Mouse (Mus musculus) G1E-ER4 (cell line): ENCODE results near the gene Clp1. TPM values are rescaled to one million over a fixed set of nuclear protein-coding genes. Genes with fewer than 3 reads are reported as not detected.

Experiments
- GATA1 ChIP-seq: IDR thresholded peaks from one replicate; pipeline ENCODE4 v1.8.0; 2012; ENCODE audit warnings: low read length, inconsistent platforms
- polyA plus RNA-seq: library from polyadenylated mRNA; stranded (reverse); fragments of >175 nt; gene quantifications from 2 replicates; pipeline ENCODE4 v1.2.3, GENCODE M21; 2012

Clp1 gene
- 0.71 and 0.84 TPM in 2 replicates for polyA plus RNA-seq

DNA sequence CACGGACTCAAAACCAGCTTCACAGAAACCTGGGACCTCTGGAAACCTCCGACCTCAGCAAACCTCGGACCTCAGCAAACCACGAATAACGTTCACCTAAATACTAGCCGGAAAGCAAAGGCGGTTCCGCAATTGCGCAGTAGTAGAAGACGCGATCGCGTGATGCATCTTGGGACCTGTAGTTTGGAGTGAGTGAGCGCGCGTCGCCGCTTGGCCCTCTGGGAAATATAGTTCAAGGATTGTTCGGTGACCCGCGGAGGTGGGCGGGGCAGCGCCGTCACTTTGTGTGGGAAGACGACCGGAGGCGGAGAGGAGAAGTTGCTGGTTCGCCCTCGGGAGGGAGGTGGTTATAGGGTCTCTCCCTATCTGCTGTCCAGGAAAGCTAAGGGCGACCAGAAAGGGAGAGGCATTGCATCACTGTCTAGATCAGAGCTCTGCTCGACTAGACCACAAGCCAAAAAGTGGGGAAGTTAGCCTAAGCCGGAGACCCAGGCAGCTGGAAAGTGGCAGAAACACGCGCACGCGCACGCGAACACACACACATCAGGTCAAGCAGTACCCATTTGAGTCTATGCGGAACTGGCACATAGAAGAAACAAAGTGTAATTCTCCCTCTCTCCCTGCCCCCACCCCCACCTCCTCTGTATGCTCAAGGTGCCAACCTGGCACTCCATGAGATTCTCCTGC lies at the start of gene Clp1:
TSS of gene Clp1 (minus strand) at position 179 of the 687 bp plus-strand sequence.
- TF ChIP-seq GATA1, result no peak

DNA sequence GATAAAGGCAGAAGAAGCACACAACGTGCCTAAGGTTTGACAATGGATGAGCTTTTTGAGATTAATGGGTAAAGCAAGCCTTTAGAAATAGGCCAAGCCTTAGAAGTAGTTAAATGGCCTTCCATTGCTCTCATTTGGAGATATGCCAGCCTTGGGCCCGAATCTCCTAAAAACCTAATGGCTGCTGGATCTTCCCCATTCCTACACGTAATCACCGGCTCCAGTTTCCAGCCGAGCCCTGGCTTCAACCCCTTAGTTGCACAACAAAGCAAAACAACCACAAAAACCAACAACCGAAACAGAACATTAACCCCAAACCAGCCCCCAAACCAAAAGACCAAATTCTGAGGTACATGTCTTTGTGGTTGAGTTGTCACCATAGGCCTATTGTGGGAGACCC lies 48.5 kb upstream of the Clp1 start:
- no peak for TF ChIP-seq GATA1

DNA sequence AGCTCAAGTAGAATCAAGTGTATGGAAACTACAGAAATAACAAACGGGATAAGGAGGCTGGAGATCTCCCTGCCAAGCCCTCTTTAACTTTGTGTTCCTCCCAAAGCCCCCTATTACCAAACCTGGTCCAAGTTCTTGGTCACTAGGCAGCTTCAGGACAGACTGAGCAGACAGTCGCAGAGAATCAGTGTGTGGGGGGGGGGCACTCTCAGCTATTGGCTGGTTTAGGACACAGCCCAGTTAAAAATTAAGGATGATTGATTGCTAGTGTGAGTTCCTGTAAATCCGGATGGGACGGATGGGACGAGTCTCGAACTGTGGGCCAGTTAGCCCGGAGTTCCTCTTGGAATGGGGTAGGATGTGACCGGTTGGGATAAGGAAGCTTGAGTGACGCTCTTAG lies 48.1 kb upstream of the Clp1 start, which contains the start of gene Serping1:
TSS of gene Serping1 (minus strand) at position 204 of the 400 bp plus-strand sequence.
- TF ChIP-seq GATA1, result no peak

DNA sequence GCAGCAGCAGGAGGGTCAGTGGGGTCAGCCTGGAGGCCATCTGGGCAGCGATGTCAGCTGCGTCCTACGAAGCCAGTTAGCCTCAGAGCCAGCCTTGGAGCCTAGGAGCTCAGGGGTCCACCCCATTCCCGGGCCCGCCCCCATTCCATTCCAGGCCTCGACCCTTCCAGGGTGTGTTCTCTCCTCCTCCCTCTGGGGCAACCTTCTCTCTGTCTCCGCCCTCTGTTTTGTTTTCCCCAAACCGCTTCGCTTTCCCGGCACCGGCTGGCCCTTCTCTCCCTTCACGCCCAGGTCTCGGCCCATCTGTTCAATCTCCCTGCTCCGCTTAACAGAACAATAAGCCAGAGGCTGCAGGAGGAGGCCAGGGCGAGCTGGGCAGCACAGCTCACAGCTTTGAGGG lies 47.6 kb upstream of the Clp1 start:
- no peak for TF ChIP-seq GATA1

DNA sequence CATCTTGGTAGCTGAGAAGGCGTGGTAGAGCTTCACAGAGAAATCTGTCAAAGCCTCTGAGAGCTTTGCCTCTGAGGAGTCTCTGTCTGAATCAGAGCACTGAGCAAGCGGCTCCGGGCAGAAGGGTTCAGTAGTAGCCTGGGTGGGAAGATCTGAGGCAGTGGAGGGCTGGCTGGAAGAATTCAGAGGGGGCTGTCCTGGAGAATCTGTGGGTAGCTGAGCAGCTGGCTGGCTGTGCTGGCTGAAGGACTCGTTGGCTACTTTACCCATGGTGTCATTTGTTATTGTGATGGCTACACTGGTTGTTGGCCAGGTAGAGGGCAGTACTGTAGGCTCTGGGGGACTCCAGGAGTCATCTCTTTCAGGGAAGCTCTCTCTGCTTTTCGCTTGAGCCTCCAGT lies 46.0 kb upstream of the Clp1 start:
- no peak for TF ChIP-seq GATA1

DNA sequence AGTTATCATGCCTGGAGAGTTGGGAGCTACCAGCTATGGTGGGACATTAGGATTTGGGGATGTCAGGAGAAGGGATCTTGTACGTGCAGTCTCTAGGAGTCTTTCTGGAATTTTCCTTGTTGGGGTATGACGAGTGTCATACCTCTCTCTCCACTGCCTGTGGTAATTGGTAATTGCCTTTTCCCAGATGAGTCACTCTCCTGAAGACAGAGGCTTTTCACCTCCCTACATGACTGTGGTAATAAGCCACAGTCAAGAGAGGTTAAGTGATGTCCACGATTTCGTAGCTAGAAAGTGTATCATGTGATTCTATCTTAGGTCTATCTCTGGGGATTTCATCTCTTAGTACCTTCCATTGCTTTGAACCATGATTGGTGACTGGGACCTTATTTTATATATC lies 45.3 kb upstream of the Clp1 start:
- TF ChIP-seq GATA1, result no peak

DNA sequence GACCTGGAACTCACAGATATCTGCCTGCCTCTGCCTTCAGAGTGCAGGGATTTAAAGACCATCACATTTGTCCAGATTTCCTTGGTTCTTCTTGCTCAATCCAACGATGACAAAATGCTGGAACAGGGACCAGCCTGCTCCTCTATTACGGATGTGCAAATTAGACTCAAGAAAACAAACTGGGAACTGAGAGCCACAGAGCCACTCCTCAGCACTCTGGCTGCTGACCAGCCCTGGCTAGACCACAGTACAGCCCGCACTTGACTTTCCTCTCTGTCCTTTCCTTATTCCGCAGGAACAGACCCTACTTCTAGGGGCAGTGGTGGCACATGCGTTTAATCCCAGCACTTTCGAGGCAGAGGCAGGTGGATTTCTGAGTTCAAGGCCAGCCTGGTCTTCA lies 43.4 kb upstream of the Clp1 start:
- TF ChIP-seq GATA1, result no peak

DNA sequence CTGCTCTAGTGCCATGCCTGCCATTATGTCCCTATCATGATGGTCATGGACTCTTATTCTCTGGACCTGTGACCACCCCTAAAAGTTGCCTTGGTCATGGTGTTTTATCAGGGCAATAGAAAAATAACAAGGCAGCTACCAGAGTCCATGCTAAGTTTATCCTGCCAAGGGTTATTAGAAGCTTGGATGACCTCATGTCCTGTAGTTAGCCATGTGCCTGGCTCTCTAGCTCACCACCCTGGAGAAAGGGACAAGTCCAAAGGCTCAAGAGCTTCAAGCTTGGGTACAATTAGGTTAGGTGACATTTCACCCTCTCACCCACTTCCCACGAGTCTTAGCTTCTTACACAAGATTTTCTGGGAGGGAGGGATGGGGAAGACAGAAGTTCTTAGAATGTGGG lies 35.7 kb upstream of the Clp1 start:
- TF ChIP-seq GATA1, result no peak

DNA sequence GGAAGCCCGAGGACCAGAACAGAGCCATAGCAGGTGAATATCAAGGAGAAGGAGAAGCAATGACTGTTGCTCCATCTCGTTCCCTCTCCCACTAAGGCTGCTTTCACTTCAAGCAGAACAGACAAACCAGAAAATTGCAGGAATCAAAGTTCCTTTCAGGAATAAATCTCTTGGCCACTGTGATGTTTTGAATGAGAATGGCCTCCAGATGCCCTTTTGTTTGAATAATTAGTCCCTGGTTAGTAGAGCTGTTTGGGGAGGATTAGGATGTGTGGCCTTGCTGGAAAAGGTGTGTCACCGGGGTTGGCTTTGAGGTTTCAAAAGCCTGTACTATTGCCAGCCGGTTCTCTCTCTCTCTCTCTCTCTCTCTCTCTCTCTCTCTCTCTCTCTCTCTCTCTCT lies 35.1 kb upstream of the Clp1 start:
- no peak for TF ChIP-seq GATA1

DNA sequence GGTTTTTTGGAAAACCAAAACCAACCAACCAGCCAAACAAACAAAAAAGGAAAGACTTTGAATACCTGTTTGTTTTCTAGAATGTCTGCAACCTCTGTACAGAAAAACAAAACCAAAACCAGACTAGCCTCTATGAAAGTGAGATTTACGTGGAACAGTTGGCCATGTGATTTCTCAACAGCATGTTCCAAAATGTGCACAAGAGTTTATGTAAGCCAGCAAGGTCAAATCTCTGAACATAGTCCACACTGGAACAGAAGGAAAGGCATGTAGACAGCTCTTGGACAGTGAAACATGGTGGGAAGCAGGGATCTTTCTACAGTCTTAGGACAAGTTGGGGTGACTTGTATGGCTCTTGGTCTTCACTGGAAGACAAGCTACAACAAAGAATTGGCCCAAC lies 34.7 kb upstream of the Clp1 start:
- TF ChIP-seq GATA1, result no peak

DNA sequence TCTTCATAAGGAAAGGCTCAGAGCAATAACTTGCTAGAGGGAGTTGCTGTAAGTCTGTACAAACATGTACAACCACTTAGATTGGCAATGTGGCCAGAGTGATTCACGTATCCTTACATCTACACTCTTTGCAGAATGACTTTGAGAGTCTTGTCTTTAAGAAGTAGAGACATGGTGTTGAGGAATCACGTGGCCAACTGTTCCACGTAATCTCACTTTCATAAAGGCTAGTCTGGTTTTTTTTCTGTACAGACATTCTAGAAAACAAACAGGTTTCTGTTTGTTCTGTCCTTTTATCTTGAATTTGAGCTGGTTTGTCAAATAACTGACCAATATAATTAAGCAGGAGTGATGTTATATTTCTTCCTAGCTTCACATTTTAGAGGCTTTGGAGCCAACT lies 34.2 kb upstream of the Clp1 start:
- TF ChIP-seq GATA1, result no peak

DNA sequence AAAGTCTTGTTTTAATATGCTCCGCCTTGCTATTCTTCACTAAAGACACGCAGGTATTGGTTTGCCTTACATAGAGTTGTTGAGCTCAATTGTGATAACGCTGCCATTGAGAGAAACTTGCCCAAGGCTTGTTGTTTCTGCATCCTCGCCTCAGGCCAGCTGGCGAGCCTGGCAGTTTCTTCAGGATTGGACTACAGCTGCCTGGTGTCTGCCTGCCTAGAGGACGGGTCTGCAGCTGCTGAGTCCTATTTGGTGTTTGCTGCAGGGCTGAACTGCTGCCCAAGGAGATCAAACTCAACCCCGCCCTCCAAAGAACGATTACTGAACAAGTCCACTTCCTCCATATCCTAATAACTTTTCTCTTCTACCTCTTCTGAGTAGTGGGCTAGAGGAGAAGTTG lies 33.6 kb upstream of the Clp1 start:
- no peak for TF ChIP-seq GATA1

DNA sequence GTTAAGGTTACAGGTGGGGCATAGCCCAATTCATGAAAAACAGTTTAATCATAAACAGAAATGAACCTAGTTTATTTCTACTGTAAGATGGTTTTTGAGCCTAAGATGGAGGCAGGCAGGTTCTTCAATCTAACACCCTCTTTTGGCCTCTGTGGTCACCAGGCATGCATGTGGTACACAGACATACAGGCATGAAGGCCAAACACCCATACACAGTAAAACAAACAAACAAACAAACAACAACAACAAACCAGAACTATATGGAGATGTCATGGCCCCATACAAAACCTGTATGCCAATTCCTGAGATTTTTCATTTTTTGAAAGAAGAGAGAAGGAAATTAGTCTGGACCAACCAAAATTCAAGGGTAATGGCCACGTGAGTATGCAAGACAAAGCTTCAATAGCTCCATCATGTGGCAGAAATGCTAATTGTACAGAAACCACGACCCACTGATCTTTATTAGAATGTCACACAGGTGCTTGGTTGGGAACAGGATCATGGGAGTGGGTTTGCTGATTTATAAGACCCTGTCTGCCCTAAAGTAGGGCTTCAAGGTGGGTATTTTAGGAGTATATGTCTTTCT lies 31.5 kb upstream of the Clp1 start:
- TF ChIP-seq GATA1, result no peak

DNA sequence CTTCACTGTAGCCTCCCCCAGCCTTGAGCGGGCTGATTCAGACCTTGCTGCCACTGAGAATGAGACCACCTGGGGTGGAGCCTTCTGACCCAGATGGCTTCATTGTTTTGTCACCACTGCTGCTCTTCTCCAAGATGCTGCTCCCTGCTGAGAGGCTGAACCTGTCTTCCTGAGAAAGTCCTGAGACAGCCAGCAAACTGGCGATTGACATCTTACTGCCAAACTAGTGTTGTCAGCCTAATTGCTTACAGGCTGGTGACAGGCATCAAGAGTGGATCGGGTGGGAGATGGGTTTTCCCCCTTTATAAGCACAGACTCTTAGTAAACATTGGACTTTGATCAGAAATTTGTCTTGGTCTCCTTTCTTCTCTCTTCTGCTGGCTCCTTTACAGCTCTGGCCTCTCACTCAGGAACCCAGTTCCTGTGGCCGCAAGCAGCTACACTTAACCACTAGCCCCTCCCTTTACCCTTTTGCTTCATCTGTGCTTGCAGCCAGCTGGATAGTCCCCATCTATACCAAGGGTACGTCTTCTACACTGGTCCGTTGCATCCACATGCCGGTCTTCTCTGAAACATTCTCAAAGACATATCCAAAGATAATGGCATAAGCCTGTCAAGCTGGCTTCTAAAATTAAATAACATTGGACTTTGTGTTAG lies 30.0 kb upstream of the Clp1 start:
- no peak for TF ChIP-seq GATA1

DNA sequence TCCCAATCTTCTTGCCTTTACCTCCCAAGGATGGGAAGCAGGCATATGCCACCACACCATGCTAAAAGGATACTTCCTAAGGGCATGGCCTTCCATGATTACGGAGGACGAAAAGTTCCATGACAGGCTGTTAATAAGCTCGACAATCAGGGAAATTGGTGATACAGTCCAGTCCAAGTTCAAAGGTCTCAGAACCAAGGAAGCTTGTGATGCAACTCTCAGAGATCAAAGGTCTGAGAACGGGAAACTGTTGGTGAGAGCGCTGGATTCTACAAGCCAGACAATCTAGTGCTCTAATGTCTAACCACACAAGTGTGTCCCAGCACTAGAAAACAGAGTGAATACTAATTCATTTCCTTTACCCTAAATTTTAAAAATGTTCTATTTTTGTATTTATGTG lies 29.1 kb upstream of the Clp1 start:
- no peak for TF ChIP-seq GATA1

DNA sequence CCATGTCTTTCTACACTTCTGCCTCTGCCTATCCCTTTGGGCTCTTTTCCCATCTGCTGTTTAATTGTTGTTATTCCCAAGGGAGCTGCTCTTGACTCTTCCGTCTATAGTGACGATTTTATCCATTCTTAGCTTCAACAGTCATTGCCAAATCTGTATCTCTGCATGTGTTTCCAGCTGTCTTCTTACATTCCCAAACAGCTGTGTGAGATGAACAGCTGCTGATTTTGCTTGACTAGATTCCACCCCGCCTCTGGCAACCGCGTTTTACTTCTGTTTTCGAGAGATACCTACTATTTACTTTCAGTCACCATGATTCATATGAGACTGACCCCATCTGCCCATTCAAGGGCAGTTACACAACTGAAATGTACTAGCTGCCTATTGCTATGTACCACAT lies 23.0 kb upstream of the Clp1 start:
- TF ChIP-seq GATA1, result no peak

DNA sequence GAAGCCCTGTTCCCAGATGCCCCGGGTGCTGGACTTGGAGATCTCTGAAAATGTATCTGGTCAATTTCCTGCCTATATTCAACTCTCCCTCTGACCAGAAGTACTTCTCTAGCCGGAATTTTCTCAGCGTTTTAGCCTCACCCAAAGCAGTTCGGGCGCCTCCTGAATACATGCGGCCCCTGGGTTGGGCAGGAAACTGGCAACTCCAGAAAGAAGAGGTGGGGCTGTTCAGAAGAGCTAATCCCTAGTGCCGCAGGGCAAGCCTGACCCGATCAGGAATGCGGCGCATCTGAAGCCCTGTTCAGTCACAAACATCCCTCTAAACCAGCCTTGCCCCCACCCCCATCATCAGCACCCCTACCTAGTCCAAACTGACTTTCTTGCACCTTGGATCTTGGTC lies 17.0 kb upstream of the Clp1 start:
- no peak for TF ChIP-seq GATA1
